Mouse (Mus musculus) intestine, embryonic 16.5 days (tissue): ENCODE results near the gene Gm21972. TPM values are rescaled to one million over a fixed set of nuclear protein-coding genes. Genes with fewer than 3 reads are reported as not detected.
A peak's percentile ranks its signal among the peaks of the same experiment; 100 is the strongest.

Source experiments
- ATAC-seq: fragments of 200-750 bp; cut with Nextera tagmentation; 2 replicates; pipeline ENCODE4 v1.8.0; 2017; ENCODE audit warnings: moderate TSS enrichment, moderate library complexity
- H3K27ac ChIP-seq: fragments of 300-500 bp; sonication (generic); 2 replicates; pipeline ENCODE4 v1.5.1; 2014; ENCODE audit warnings: mild to moderate bottlenecking, low read length
- H3K27me3 ChIP-seq: fragments of 300-500 bp; sonication (generic); replicated peaks from 2 replicates; pipeline ENCODE4 v1.6.1; 2014; ENCODE audit warnings: low read length, control low read depth, mixed read lengths; ENCODE audit not compliant: control insufficient read depth, insufficient read depth
- H3K36me3 ChIP-seq: fragments of 300-500 bp; sonication (generic); 2 replicates; pipeline ENCODE4 v1.6.1; 2014; ENCODE audit warnings: low read length, control low read depth; ENCODE audit not compliant: control insufficient read depth, insufficient read depth
- H3K4me1 ChIP-seq: fragments of 300-500 bp; sonication (generic); 2 replicates; pipeline ENCODE4 v1.6.1; 2014; ENCODE audit warnings: low read length, control low read depth, mixed read lengths; ENCODE audit not compliant: control insufficient read depth, insufficient read depth
- H3K4me2 ChIP-seq: fragments of 300-500 bp; sonication (generic); 2 replicates; pipeline ENCODE4 v1.6.1; 2014; ENCODE audit warnings: low read depth, low read length, control low read depth
- H3K4me3 ChIP-seq: fragments of 300-500 bp; sonication (generic); 2 replicates; pipeline ENCODE4 v1.5.1; 2014; ENCODE audit warnings: mild to moderate bottlenecking, low read length
- H3K9ac ChIP-seq: fragments of 300-500 bp; sonication (generic); 2 replicates; pipeline ENCODE4 v1.6.1; 2014; ENCODE audit warnings: low read depth, low read length
- H3K9me3 ChIP-seq: fragments of 300-500 bp; sonication (generic); 2 replicates; pipeline ENCODE4 v1.6.1; 2016; ENCODE audit warnings: low read length, control low read depth; ENCODE audit not compliant: control insufficient read depth
- WGBS: fragments of 180-500 bp; shearing (Covaris S2); extraction: QIAGEN DNeasy Blood & Tissue Kit; methylation state at CpG from one replicate; pipeline ENCODE4 v1.1.7; 2014; 5-methylcytosine and 5-hydroxymethylcytosine counted together
- polyA plus RNA-seq: library from polyadenylated mRNA; unstranded; fragments of >200 nt; fragmentation: Nextera tagmentation; extraction: Ambion mirVana; gene quantifications from 2 replicates; pipeline ENCODE4 v1.2.1, GENCODE M21; 2015

Gene Gm21972
- polyA plus RNA-seq, 1 experiment from 2014 or later: not detected

GRCm38 (mm10) chr1:86144001-86144944 lies 10.8 kb downstream of the Gm21972 start:
- WGBS: 80% methylated on average over 21 of the region's 21 CpGs
- no peaks in the 10 kb centered on the region for H3K9me3 ChIP-seq
- H3K4me3 ChIP-seq: no peak overlapping the region
- no peak overlapping the region for H3K4me2 ChIP-seq
- no peaks in the 10 kb centered on the region for H3K4me1 ChIP-seq
- no peak overlapping the region for H3K9ac ChIP-seq
- H3K27me3 ChIP-seq: no peaks in the 10 kb centered on the region
- no peaks in the 10 kb centered on the region; the same call in 1 of the 2 replicates for H3K36me3 ChIP-seq
- ATAC-seq: no peak
- no peak overlapping the region for H3K27ac ChIP-seq

GRCm38 (mm10) chr1:86146293-86146692 lies 12.9 kb downstream of the Gm21972 start:
- no peak for ATAC-seq
- Histone ChIP-seq H3K9me3 (no peaks in the 10 kb centered on the region), H3K27me3 (no peaks in the 10 kb centered on the region), H3K4me2 (no peak overlapping the region), H3K27ac (no peak overlapping the region), H3K4me3 (no peak overlapping the region), H3K4me1 (no peaks in the 10 kb centered on the region), H3K9ac (no peak overlapping the region), H3K36me3 (no peaks in the 10 kb centered on the region; the same call in 1 of the 2 replicates)
- WGBS: 73% methylated on average over 5 of the region's 5 CpGs

GRCm38 (mm10) chr1:86147557-86147956 lies 14.1 kb downstream of the Gm21972 start:
- ATAC-seq: no peak
- Histone ChIP-seq H3K4me3 (no peak overlapping the region), H3K27me3 (no peaks in the 10 kb centered on the region)

DNA sequence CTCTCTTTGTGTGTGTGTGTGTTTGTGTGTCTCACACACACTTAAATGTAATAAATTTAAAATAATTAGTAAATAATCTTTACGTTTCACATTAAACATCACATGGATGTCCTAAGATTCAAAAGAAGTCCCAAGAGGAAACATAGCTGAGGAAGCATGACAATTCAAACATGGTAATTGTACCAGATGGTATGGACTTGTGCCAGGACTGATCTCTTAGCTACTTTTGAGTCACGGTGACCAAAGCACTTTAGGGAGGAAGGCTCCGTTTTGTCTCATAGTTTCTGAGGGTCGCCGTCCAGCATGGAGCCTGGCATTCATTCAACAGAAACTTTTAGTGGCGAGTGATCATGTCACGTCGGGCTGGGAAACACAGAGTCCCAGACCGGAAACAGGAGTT lies 14.7 kb downstream of the Gm21972 start:
- WGBS: 73% methylated on average over 9 of the region's 9 CpGs
- no peak for ATAC-seq
- H3K9ac ChIP-seq: no peak overlapping the region
- no peak overlapping the region for H3K27ac ChIP-seq
- H3K4me1 ChIP-seq: no peaks in the 10 kb centered on the region
- H3K4me3 ChIP-seq: no peak overlapping the region
- H3K9me3 ChIP-seq: no peaks in the 10 kb centered on the region
- H3K4me2 ChIP-seq: no peak overlapping the region
- no peaks in the 10 kb centered on the region; the same call in 1 of the 2 replicates for H3K36me3 ChIP-seq
- no peaks in the 10 kb centered on the region for H3K27me3 ChIP-seq

More at GRCm38 (mm10) chr1:86147557-86147956, 14.1 kb downstream of the Gm21972 start:
- H3K9me3 ChIP-seq: no peaks in the 10 kb centered on the region
- H3K36me3 ChIP-seq: no peaks in the 10 kb centered on the region; the same call in 1 of the 2 replicates
- no peak overlapping the region for H3K27ac ChIP-seq
- H3K9ac ChIP-seq: no peak overlapping the region
- no peak overlapping the region for H3K4me2 ChIP-seq
- 66% methylated on average over 5 of the region's 5 CpGs for WGBS
- H3K4me1 ChIP-seq: no peaks in the 10 kb centered on the region

DNA sequence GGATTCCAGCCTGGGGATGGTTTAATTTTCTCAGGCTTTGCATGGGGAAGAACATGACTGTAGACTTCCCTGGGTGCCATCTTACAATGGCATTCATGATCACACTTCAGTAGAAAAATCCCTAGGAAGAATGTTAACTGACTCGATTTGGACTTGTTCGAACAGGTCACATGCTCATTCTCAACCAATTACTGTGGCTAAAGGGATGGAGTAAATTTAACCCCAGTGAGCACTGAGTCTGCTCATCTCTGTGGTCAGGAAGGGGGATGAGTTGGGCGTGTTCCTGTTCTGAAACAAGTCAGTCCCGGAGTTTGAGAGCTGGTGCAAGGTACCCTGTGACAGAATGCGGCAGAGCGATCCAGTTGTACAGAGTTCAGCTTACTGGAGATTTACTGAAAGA lies 17.5 kb downstream of the Gm21972 start:
- H3K27ac ChIP-seq: no peak overlapping the region
- no peaks in the 10 kb centered on the region for H3K9me3 ChIP-seq
- H3K27me3 ChIP-seq: no peaks in the 10 kb centered on the region
- no peak overlapping the region for H3K4me2 ChIP-seq
- no peaks in the 10 kb centered on the region for H3K36me3 ChIP-seq
- 76% methylated on average over 6 of the region's 6 CpGs for WGBS
- H3K4me3 ChIP-seq: no peak overlapping the region
- peaks cover 6% of the 10 kb centered on the region; the same call in 1 of the 2 replicates for H3K4me1 ChIP-seq
- no peak overlapping the region for H3K9ac ChIP-seq
- no peak for ATAC-seq

- H3K9ac ChIP-seq: no peak overlapping the region
- no peaks in the 10 kb centered on the region for H3K9me3 ChIP-seq
- ATAC-seq: no peak
- no peaks in the 10 kb centered on the region for H3K36me3 ChIP-seq
- no peaks in the 10 kb centered on the region for H3K27me3 ChIP-seq
- no peak overlapping the region for H3K4me3 ChIP-seq
- peaks cover 6% of the 10 kb centered on the region; the same call in 1 of the 2 replicates for H3K4me1 ChIP-seq
- no peak overlapping the region for H3K4me2 ChIP-seq
- WGBS: 71% methylated on average over 7 of the region's 7 CpGs
- no peak overlapping the region for H3K27ac ChIP-seq
Measured at GRCm38 (mm10) chr1:86151376-86151775, 17.9 kb downstream of the Gm21972 start.

GRCm38 (mm10) chr1:86152618-86153017 lies 19.2 kb downstream of the Gm21972 start:
- peaks cover 6% of the 10 kb centered on the region; the same call in 1 of the 2 replicates for H3K4me1 ChIP-seq
- 93% methylated on average over 1 of the region's 1 CpGs for WGBS

GRCm38 (mm10) chr1:86154133-86154823 lies 20.8 kb downstream of the Gm21972 start, which contains the start of gene Armc9:
TSS of gene Armc9 (plus strand) at chr1:86154780.
- H3K4me1 ChIP-seq: peaks cover 6% of the 10 kb centered on the region; the same call in 1 of the 2 replicates
- peak within 1 kb of the TSS; percentile 73 for H3K4me2 ChIP-seq
- peak; percentile 99 for ATAC-seq
- H3K27ac ChIP-seq: peak within 1 kb of the TSS; percentile 80
- peak within 1 kb of the TSS; percentile 83 for H3K9ac ChIP-seq
- H3K4me3 ChIP-seq: peak within 1 kb of the TSS; percentile 91
- no peaks in the 10 kb centered on the region for H3K9me3 ChIP-seq
- no peaks in the 10 kb centered on the region for H3K27me3 ChIP-seq
- WGBS: 3% methylated on average over 40 of the region's 40 CpGs
- no peaks in the 10 kb centered on the region for H3K36me3 ChIP-seq

More at GRCm38 (mm10) chr1:86152618-86153017, 19.2 kb downstream of the Gm21972 start:
- Histone ChIP-seq H3K36me3 (no peaks in the 10 kb centered on the region), H3K9ac (no peak overlapping the region), H3K27me3 (no peaks in the 10 kb centered on the region), H3K4me3 (no peak overlapping the region), H3K4me2 (no peak overlapping the region), H3K9me3 (no peaks in the 10 kb centered on the region), H3K27ac (no peak overlapping the region)
- ATAC-seq: no peak

DNA sequence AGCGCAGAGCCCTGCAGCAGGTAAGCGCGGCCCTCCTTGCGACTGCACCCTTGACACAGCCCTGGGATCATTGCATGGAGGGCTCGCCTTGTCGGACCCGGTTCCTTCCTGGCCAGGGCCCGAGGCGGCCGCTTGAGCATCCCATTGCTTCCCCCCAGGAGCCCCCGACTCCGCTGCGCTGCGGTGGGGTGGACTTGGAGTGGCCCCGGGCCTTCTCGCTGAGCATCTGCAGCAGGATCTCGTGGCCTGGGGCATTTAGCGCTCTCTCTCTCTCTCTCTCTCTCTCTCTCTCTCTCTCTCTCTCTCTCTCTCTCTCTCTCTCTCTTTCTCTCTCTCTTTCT lies 21.4 kb downstream of the Gm21972 start:
- H3K27ac ChIP-seq: no peak overlapping the region
- ATAC-seq: no peak; the same call in 1 of the 2 replicates
- H3K4me2 ChIP-seq: peak overlapping the region; percentile 73
- no peaks in the 10 kb centered on the region for H3K36me3 ChIP-seq
- H3K4me1 ChIP-seq: peaks cover 6% of the 10 kb centered on the region; the same call in 1 of the 2 replicates
- H3K9ac ChIP-seq: peak overlapping the region; percentile 83
- WGBS: 0% methylated on average over 18 of the region's 18 CpGs
- no peaks in the 10 kb centered on the region for H3K27me3 ChIP-seq
- peak overlapping the region; percentile 91 for H3K4me3 ChIP-seq
- H3K9me3 ChIP-seq: no peaks in the 10 kb centered on the region
